Mouse (Mus musculus) spleen, postnatal 0 days (tissue): ENCODE results near the gene Hspg2. TPM values are rescaled to one million over a fixed set of nuclear protein-coding genes. Genes with fewer than 3 reads are reported as not detected.

Experiments used
- polyA plus RNA-seq: library from polyadenylated mRNA; unstranded; fragments of >200 nt; fragmentation: Nextera tagmentation; extraction: Ambion mirVana; gene quantifications from 2 replicates; pipeline ENCODE4 v1.2.1, GENCODE M21; 2015

Gene Hspg2
- 8.8 and 10.3 TPM in 2 replicates for polyA plus RNA-seq

DNA sequence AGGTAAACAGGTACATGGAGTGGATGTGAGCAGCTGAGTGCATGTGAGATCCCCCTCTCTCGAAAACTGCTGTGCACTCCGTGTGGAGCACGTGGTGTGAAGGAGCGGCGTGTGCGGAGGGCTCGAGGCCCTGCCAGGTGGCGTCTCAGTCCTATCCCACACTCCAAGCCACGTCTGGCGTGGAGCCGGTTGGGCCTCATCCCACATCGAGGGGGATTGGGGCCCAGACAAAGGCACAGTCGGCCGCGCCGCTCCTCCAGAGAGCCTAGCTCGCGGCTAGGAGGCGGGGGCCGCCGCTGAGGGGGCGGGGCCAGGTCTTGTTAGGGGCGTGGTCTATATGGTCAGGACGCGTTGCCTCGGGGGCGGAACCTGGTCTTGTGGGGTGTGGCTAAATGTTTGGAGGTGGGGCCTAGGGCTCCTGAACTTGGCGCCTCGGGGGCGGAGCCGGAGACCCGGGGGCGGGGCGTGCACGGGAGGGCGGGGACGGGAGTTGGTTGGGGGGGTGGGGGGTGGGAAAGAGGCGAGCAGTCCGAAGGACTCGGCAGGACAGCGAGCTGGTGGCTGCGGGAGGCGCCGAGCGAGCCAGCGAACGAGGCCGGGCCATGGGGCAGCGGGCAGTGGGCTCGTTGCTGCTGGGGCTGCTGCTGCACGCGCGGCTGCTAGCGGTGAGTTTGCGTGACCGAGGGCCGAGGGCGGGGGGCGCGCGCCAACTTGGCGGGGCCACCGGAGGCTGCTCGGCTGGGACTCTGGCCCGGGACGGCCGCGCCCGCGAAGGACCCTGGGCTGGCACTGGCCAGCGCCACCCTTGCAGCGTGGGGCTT is at the start of gene Hspg2:
Gene Hspg2, plus strand, starts transcription at position 510 of the 821 bp plus-strand sequence.

DNA sequence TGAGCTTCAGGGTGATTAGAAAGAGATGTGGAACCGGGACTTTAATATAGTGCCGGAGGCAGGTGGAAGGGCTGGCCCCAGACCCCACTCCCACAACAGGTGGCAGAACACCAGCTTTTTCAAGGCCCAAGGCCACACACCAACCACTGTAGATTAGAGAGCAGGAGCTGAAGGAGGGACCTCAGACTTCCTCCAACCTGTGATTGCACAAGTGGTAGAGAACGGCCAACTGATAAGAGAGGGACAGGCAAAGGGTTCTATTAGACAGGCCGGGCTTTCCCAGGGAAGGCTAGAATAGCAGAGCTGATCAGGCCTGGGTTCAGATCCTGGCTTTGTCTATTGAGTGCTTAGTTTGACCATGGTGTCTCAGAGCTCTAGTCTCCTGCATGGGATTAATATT is 38.1 kb upstream of the Hspg2 start, which contains the start of gene Cela3b:
Gene Cela3b, minus strand, starts transcription at position 39 of the 400 bp plus-strand sequence.

DNA sequence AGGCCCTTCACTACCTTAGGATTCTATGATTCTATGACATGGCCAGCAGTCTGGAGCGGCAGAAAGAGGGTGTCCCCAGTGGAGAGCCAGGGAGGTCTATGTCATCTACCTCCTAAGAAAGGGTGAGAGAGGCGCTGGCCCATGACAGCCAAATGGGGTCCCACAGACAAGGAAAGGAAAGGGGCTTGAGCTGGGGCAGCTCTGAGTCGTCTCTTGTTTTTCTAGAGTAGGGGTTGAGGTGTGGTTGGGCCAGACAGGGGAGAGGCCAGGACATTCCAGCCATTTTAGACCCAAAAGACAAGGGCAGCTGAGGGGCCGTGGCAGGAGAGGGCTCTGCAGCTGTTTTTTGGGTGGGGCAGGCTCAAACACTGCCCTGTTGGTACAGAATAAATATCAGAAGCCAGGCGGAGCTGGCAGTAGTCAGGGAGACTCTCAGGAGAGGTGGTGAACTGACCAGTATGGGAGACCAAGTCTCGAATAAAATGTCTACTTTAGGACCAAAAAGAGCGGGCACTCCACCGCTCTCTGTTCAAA is 15.3 kb upstream of the Hspg2 start, which contains the start of gene 1700013G24Rik:
Gene 1700013G24Rik, plus strand, starts transcription at position 51 of the 534 bp plus-strand sequence.

DNA sequence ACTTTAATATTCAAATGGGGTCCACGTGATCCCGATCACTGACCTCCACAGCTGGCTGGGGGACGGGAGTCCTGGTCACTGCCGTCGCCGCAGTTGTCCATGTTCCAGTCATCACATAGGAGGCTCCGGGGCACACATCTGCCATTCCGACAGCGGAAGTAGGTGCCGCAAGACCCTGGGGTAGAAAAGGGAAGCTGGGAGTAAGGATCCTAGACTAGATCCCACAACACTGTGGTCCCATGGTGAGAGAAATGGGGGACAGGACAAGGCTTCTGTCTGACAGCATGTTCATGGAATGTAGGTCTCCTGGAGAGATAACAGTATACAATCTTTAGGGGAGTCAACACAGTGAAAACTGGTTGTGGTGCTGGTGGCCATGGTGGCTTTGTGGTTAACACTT is 105.9 kb downstream of the Hspg2 start, which contains the start of gene Ldlrad2:
Gene Ldlrad2, minus strand, starts transcription at position 101 of the 400 bp plus-strand sequence.

DNA sequence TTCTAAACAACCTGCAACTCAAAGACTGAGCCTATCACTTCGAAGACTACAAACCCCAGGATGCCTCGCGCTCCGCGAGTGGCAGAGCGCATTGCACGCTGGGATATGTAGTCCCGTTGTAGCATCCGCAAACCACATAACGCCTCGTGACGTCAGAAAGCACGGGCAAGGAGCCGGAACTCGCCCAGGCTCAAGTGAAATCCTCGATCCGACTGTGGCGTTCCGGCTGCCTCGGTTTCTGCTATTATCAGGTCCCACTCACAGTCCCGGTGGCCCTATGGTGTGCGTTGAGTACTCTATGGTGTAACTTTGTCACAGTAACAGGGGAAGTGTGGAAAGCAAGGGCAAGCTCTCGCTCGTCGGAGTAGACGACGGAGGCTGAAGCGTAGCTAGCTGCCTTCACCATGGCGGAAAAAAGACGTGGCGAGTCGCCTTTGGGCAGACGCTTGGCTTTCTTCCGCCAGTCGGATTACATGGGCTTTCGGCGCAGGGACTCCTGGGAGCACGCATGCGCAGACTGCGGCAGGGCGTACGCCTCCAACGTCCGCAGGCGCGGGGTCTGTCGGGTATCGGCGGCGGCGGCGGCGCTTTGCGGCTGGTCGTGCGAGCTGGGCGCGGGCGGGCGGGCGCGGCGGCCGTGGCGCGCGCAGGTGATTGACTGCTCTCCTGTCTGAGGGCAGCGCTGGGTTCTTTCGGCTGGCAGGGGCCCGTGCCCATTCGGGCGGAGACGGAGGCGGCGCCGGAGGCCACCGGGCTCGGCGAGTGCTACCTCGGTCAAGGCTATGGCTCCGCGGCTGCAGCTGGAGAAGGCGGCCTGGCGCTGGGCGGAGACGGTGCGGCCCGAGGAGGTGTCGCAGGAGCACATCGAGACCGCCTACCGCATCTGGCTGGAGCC is 125.3 kb downstream of the Hspg2 start, which contains the start of gene Usp48:
Gene Usp48, plus strand, starts transcription at position 155 of the 895 bp plus-strand sequence.

Other genes starting within 250 kb of the Hspg2 start
- 0.18 and 0.24 TPM in 2 replicates for gene Wnt4, start 191.3 kb upstream of the Hspg2 start, polyA plus RNA-seq
- 314 and 362 TPM in 2 replicates for gene Cdc42, start 111.0 kb upstream of the Hspg2 start, polyA plus RNA-seq
- not detected in 2 replicates for gene Cela3a, start 59.0 kb upstream of the Hspg2 start, polyA plus RNA-seq
- 21.7 and 60.5 TPM in 2 replicates for gene Cela3b, start 38.2 kb upstream of the Hspg2 start, polyA plus RNA-seq
- gene 1700013G24Rik, start 15.5 kb upstream of the Hspg2 start, polyA plus RNA-seq = not detected in 2 replicates
- gene Ldlrad2, start 105.8 kb downstream of the Hspg2 start, polyA plus RNA-seq = not detected in 2 replicates
- 37.9 and 42.3 TPM in 2 replicates for gene Usp48, start 125.0 kb downstream of the Hspg2 start, polyA plus RNA-seq
- 2.5 and 3.0 TPM in 2 replicates for gene Rap1gap, start 196.0 kb downstream of the Hspg2 start, polyA plus RNA-seq